Mouse (Mus musculus) embryonic facial prominence, embryonic 14.5 days (tissue): ENCODE measurements around the gene Pard3b. TPM values are rescaled to one million over a fixed set of nuclear protein-coding genes. Genes with fewer than 3 reads are reported as not detected.

ENCODE experiments used
- ATAC-seq: fragments of 200-750 bp; cut with Nextera tagmentation; 2 replicates; pipeline ENCODE4 v1.8.0; 2017; ENCODE audit warnings: low read depth, moderate number of reproducible peaks, moderate TSS enrichment
- DNase-seq: peaks from one replicate; pipeline ENCODE4 v3.0.0-alpha.2; 2015; ENCODE audit warnings: low spot score
- H3K27ac ChIP-seq: fragments of 300-500 bp; sonication (generic); replicated peaks from 2 replicates; pipeline ENCODE4 v1.5.1; 2014; ENCODE audit warnings: low read depth, mild to moderate bottlenecking, low read length, moderate library complexity
- H3K27me3 ChIP-seq: fragments of 300-500 bp; sonication (generic); replicated peaks from 2 replicates; pipeline ENCODE4 v1.6.1; 2014; ENCODE audit warnings: low read length; ENCODE audit not compliant: control insufficient read depth, insufficient read depth
- H3K36me3 ChIP-seq: fragments of 300-500 bp; sonication (generic); 2 replicates; pipeline ENCODE4 v1.6.1; 2014; ENCODE audit warnings: low read length, mixed read lengths; ENCODE audit not compliant: control insufficient read depth, insufficient read depth
- H3K4me1 ChIP-seq: fragments of 300-500 bp; sonication (generic); 2 replicates; pipeline ENCODE4 v1.6.1; 2014; ENCODE audit warnings: antibody characterized with exemption, low read length; ENCODE audit not compliant: control insufficient read depth, insufficient read depth
- H3K4me2 ChIP-seq: fragments of 300-500 bp; sonication (generic); 2 replicates; pipeline ENCODE4 v1.6.1; 2014; ENCODE audit warnings: low read depth, mild to moderate bottlenecking, low read length, moderate library complexity, mixed read lengths
- H3K4me3 ChIP-seq: fragments of 300-500 bp; sonication (generic); 2 replicates; pipeline ENCODE4 v1.5.1; 2014; ENCODE audit warnings: low read depth, mild to moderate bottlenecking, low read length
- H3K9ac ChIP-seq: fragments of 300-500 bp; sonication (generic); 2 replicates; pipeline ENCODE4 v1.6.1; 2014; ENCODE audit warnings: low read depth, mild to moderate bottlenecking, low read length, moderate library complexity, mixed read lengths
- H3K9me3 ChIP-seq: fragments of 300-500 bp; sonication (generic); 2 replicates; pipeline ENCODE4 v1.6.1; 2016; ENCODE audit warnings: low read length; ENCODE audit not compliant: control insufficient read depth
- WGBS: fragments of 180-500 bp; shearing (Covaris S2); extraction: QIAGEN DNeasy Blood & Tissue Kit; methylation state at CpG from one replicate; pipeline ENCODE4 v1.1.7; 2014; 5-methylcytosine and 5-hydroxymethylcytosine counted together
- polyA plus RNA-seq: library from polyadenylated mRNA; unstranded; fragments of >200 nt; fragmentation: Nextera tagmentation; extraction: Ambion mirVana; gene quantifications from 2 replicates; pipeline ENCODE4 v1.2.1, GENCODE M21; 2014

Gene Pard3b
- polyA plus RNA-seq, 1 experiment from 2014 or later: 17.6 TPM

- Histone ChIP-seq H3K9ac (no peak overlapping the region), H3K4me3 (no peak overlapping the region), H3K36me3 (no peaks in the 10 kb centered on the region), H3K27me3 (no peaks in the 10 kb centered on the region), H3K9me3 (no peaks in the 10 kb centered on the region), H3K4me2 (no peak overlapping the region), H3K27ac (no peak overlapping the region), H3K4me1 (no peaks in the 10 kb centered on the region)
- peak; percentile 75 for DNase-seq
- 55% methylated on average over 1 of the region's 1 CpGs for WGBS
- peak; percentile 37; the same call in 1 of the 2 replicates for ATAC-seq
Measured at GRCm38 (mm10) chr1:62234039-62234438, 595.4 kb downstream of the Pard3b start.

GRCm38 (mm10) chr1:62235121-62235520 lies 596.5 kb downstream of the Pard3b start:
- H3K36me3 ChIP-seq: no peaks in the 10 kb centered on the region
- H3K27me3 ChIP-seq: no peaks in the 10 kb centered on the region
- H3K9ac ChIP-seq: no peak overlapping the region
- H3K9me3 ChIP-seq: no peaks in the 10 kb centered on the region
- H3K4me3 ChIP-seq: no peak overlapping the region
- ATAC-seq (no peak), DNase-seq (no peak)
- no peak overlapping the region for H3K27ac ChIP-seq
- no peaks in the 10 kb centered on the region for H3K4me1 ChIP-seq
- WGBS: 89% methylated on average over 5 of the region's 5 CpGs
- H3K4me2 ChIP-seq: no peak overlapping the region

DNA sequence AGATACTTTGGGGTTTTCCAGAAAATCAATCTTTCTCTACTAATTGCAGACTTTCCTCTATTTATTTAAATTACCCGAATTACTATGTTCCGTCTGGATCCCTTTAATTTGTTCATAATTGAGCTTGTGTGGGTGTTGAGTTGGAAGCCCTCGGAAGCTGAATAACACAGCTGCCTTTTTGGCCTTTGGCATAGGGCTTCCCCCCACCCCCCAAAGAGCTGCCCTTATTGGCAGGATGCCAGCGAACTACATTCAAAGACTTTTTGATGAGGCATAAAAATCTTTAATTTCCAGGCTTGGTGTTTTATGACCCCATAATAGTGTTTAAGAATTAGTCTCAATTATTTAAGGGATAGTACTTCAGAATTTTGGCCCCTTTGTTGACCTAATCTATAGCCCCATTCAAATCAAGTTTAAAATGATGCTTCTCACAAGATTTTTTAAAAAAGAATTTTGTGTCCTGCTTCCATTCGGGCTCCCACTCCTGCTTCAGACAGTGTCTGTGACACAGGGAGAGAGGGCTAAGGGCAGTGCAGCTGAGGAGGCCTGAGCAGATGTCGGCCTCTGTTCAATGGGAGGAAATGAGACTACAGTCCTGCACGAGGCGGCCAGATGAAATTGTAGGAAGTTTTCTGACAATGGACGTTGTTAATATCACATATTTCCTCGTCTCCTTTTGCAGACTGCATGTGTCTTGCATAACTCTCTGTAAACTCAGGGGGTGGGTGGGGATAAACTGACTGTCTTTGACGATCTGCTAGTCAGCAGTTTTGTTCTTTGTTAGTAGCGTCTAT lies 605.8 kb downstream of the Pard3b start:
- ATAC-seq: peak; percentile 71; the same call in 1 of the 2 replicates
- 0 out of 2 replicates have a peak overlapping the region, but pooled peaks have one; percentile 21 for H3K27ac ChIP-seq

DNA sequence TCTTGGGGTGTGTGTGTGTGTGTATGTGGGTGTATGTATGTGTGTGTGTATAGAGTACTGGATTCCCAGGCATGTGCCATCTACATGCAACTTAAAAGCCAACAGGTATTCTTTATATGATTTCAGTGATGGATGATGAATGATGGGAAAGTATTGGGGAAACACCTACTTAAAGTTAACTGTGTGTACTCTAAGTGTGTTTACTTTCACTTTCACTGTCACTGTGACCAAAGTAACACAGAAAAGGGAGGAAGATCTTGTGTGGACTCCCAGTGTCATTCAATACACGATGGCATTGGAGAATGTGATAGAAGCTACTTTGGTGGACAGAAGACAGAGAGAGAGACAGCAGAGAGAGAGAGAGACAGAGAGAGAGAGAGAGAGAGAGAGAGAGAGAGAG lies 613.8 kb downstream of the Pard3b start:
- Histone ChIP-seq H3K4me2 (no peak overlapping the region), H3K9ac (no peak overlapping the region), H3K36me3 (no peaks in the 10 kb centered on the region), H3K4me3 (no peak overlapping the region), H3K4me1 (0 out of 2 replicates have a peak, but pooled peaks cover 3% of the 10 kb centered on the region), H3K27me3 (no peaks in the 10 kb centered on the region), H3K27ac (no peak overlapping the region), H3K9me3 (no peaks in the 10 kb centered on the region)
- DNase-seq (no peak), ATAC-seq (no peak)
- 82% methylated on average over 1 of the region's 1 CpGs for WGBS

More for the DNA sequence above, 605.8 kb downstream of the Pard3b start:
- WGBS: 24% methylated on average over 12 of the region's 12 CpGs
- Histone ChIP-seq H3K4me2 (no peak overlapping the region), H3K36me3 (no peaks in the 10 kb centered on the region), H3K9ac (no peak overlapping the region), H3K4me1 (peaks cover 11% of the 10 kb centered on the region), H3K4me3 (no peak overlapping the region), H3K27me3 (no peaks in the 10 kb centered on the region), H3K9me3 (no peaks in the 10 kb centered on the region)
- DNase-seq: peak; percentile 59

DNA sequence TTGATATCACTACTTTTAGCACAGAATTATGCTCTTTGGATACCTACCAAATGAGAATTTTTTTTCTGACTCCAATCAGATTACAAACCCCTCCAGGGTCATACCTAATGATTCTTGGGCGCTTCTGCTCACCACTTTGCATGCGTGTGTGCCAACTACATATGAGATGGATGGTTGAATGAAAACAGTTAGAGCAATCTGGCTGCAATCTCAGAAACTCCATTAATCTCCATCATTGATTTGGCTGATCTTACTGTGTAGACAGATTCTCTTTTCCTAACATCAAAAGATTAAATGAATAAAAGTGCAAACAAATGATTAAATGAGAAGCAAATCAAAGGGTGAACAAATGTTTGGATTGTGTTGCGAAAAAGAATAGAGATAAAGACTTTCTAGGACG lies 615.7 kb downstream of the Pard3b start:
- ATAC-seq (no peak), DNase-seq (no peak)
- no peaks in the 10 kb centered on the region for H3K36me3 ChIP-seq
- H3K9me3 ChIP-seq: no peaks in the 10 kb centered on the region
- no peak overlapping the region for H3K4me3 ChIP-seq
- no peak overlapping the region for H3K9ac ChIP-seq
- no peaks in the 10 kb centered on the region for H3K4me1 ChIP-seq
- 79% methylated on average over 4 of the region's 4 CpGs for WGBS
- H3K27ac ChIP-seq: no peak overlapping the region
- no peaks in the 10 kb centered on the region for H3K27me3 ChIP-seq
- no peak overlapping the region for H3K4me2 ChIP-seq

GRCm38 (mm10) chr1:62254888-62255287 lies 616.3 kb downstream of the Pard3b start:
- Histone ChIP-seq H3K27ac (no peak overlapping the region), H3K9me3 (no peaks in the 10 kb centered on the region), H3K27me3 (no peaks in the 10 kb centered on the region), H3K9ac (no peak overlapping the region), H3K4me3 (no peak overlapping the region), H3K4me1 (no peaks in the 10 kb centered on the region), H3K36me3 (no peaks in the 10 kb centered on the region), H3K4me2 (no peak overlapping the region)
- DNase-seq: no peak
- WGBS: 82% methylated on average over 1 of the region's 1 CpGs
- no peak for ATAC-seq

DNA sequence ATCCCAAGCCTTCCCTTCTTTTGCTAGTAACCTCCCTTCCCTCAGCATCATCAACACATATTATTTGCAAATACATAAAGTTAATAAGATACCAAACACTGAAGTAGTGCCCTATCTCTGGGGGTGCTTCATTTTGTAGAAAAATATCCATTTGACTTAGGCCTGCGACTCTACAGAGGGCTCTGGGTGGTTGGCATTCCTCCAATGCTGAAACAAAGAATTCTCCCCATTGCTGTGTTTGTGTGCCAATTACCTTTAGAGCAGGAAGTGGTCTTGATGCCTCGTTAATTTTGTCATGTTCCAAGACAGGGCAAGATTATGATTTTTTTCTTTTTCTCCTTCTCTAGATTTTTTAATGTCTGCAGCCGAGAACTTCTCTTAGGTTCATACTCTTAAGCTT lies 637.8 kb downstream of the Pard3b start:
- no peak overlapping the region for H3K4me2 ChIP-seq
- H3K36me3 ChIP-seq: no peaks in the 10 kb centered on the region
- no peak overlapping the region for H3K4me3 ChIP-seq
- H3K4me1 ChIP-seq: no peaks in the 10 kb centered on the region
- no peak overlapping the region for H3K27ac ChIP-seq
- ATAC-seq: no peak
- H3K9ac ChIP-seq: no peak overlapping the region
- whole genome bisulfite sequencing: 67% methylated on average over 3 of the region's 3 CpGs
- DNase-seq: no peak
- H3K9me3 ChIP-seq: no peaks in the 10 kb centered on the region
- no peaks in the 10 kb centered on the region for H3K27me3 ChIP-seq

DNA sequence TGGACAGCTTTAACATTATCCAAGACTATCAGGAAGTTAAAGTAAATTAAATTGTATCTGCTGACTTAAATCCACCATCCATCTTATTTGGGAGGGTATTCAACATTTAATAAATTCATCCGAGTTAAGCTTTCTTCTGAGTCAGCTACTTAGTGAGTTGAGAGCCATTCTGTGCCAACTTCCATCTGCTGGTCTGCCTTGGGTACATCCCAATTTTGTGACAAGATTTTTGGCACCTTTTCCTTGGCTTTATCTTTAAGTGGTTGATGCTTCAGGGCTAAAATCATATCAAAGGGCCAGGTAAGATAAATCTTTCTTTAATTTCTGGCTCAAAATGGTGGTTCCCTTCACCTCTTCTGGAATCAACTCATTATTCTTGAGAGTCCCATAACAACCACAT lies 640.0 kb downstream of the Pard3b start:
- H3K4me2 ChIP-seq: no peak overlapping the region
- no peaks in the 10 kb centered on the region for H3K9me3 ChIP-seq
- 88% methylated on average over 1 of the region's 1 CpGs for WGBS
- no peaks in the 10 kb centered on the region for H3K4me1 ChIP-seq
- no peak for ATAC-seq
- H3K27ac ChIP-seq: no peak overlapping the region
- H3K4me3 ChIP-seq: no peak overlapping the region
- H3K36me3 ChIP-seq: no peaks in the 10 kb centered on the region
- no peak overlapping the region for H3K9ac ChIP-seq
- no peaks in the 10 kb centered on the region for H3K27me3 ChIP-seq
- no peak for DNase-seq

GRCm38 (mm10) chr1:62280586-62280985 lies 642.0 kb downstream of the Pard3b start:
- Histone ChIP-seq H3K9ac (no peak overlapping the region), H3K27ac (no peak overlapping the region), H3K27me3 (no peaks in the 10 kb centered on the region), H3K4me3 (no peak overlapping the region), H3K36me3 (no peaks in the 10 kb centered on the region), H3K4me2 (no peak overlapping the region), H3K4me1 (no peaks in the 10 kb centered on the region), H3K9me3 (no peaks in the 10 kb centered on the region)
- ATAC-seq: no peak
- DNase-seq: no peak
